Mouse (Mus musculus) R1 (cell line): ENCODE results near the gene Rps6kb1.

Experiments used
- DNase-seq: peaks from one replicate; pipeline ENCODE4 v3.0.0-alpha.2; 2018; ENCODE audit warnings: low read depth, low spot score

Rps6kb1 gene

GRCm38 (mm10) chr11:86544639-86545299 is at the start of gene Rps6kb1, which contains the start of gene Tubd1:
Gene Rps6kb1 (minus strand): TSS chr11:86544805.
Gene Tubd1 (plus strand): TSS chr11:86544991.
- DNase-seq: peak; percentile 100

GRCm38 (mm10) chr11:86593443-86593842 is 48.8 kb upstream of the Rps6kb1 start:
- no peak for DNase-seq

GRCm38 (mm10) chr11:86592993-86593392 is 48.4 kb upstream of the Rps6kb1 start:
- no peak for DNase-seq

GRCm38 (mm10) chr11:86591931-86592616 is 47.5 kb upstream of the Rps6kb1 start:
- DNase-seq: peak; percentile 60

- no peak for DNase-seq
Observed at GRCm38 (mm10) chr11:86591301-86591845, 46.8 kb upstream of the Rps6kb1 start.

GRCm38 (mm10) chr11:86590579-86590978 is 46.0 kb upstream of the Rps6kb1 start:
- peak; percentile 50 for DNase-seq

GRCm38 (mm10) chr11:86590066-86590465 is 45.5 kb upstream of the Rps6kb1 start:
- no peak for DNase-seq

- DNase-seq: no peak
Observed at GRCm38 (mm10) chr11:86588583-86589298, 44.1 kb upstream of the Rps6kb1 start.

GRCm38 (mm10) chr11:86587830-86588229 is 43.2 kb upstream of the Rps6kb1 start:
- DNase-seq: no peak

- peak; percentile 92 for DNase-seq
Observed at GRCm38 (mm10) chr11:86586868-86587792, 42.5 kb upstream of the Rps6kb1 start.

GRCm38 (mm10) chr11:86586177-86586867 is 41.7 kb upstream of the Rps6kb1 start:
- peak; percentile 60 for DNase-seq

GRCm38 (mm10) chr11:86585598-86585984 is 41.0 kb upstream of the Rps6kb1 start:
- DNase-seq: no peak

- DNase-seq: no peak
Observed at GRCm38 (mm10) chr11:86584898-86585597, 40.4 kb upstream of the Rps6kb1 start.

GRCm38 (mm10) chr11:86583990-86584897 is 39.6 kb upstream of the Rps6kb1 start:
- no peak for DNase-seq

GRCm38 (mm10) chr11:86583313-86583825 is 38.8 kb upstream of the Rps6kb1 start:
- DNase-seq: no peak

- DNase-seq: peak; percentile 58
Observed at GRCm38 (mm10) chr11:86582543-86583260, 38.1 kb upstream of the Rps6kb1 start.

- no peak for DNase-seq
Observed at GRCm38 (mm10) chr11:86581943-86582542, 37.4 kb upstream of the Rps6kb1 start.
